Mouse (Mus musculus) MEL (cell line): ENCODE data around the gene Six2. TPM values are rescaled to one million over a fixed set of nuclear protein-coding genes. Genes with fewer than 3 reads are reported as not detected.

ENCODE experiments used
- DNase-seq: peaks from one replicate; pipeline ENCODE4 v3.0.0; 2011; ENCODE audit warnings: low read depth, low spot score
- H3K27ac ChIP-seq: 2 replicates; pipeline ENCODE4 v1.5.1; 2012; ENCODE audit warnings: low read depth, mild to moderate bottlenecking, control low read depth, low read length, moderate library complexity; ENCODE audit not compliant: control insufficient read depth
- H3K27me3 ChIP-seq, 2 experiments: fragments of 150-350 bp in 1 of 2; sonication (generic) in 1 of 2; 2 replicates each; pipeline ENCODE4 v1.6.1; 2012; ENCODE audit warnings: low read length in 2 of 2, mild to moderate bottlenecking in 2 of 2, improper control_type of control experiment in 1 of 2, moderate library complexity in 1 of 2; ENCODE audit not compliant: insufficient read depth in 2 of 2, control insufficient read depth in 1 of 2
- H3K36me3 ChIP-seq, 2 experiments: 2 replicates each; pipeline ENCODE4 v1.6.1; 2012 to 2014; ENCODE audit warnings: low read length in 2 of 2, improper control_type of control experiment in 1 of 2, inconsistent platforms in 1 of 2, mild to moderate bottlenecking in 1 of 2; ENCODE audit not compliant: insufficient read depth in 2 of 2, control insufficient read depth in 1 of 2
- H3K4me1 ChIP-seq, 2 experiments: fragments of 150-350 bp in 1 of 2; sonication (generic) in 1 of 2; 2 replicates each; pipeline ENCODE4 v1.6.1; 2012; ENCODE audit warnings: low read length in 2 of 2, improper control_type of control experiment in 1 of 2, mild to moderate bottlenecking in 1 of 2; ENCODE audit not compliant: insufficient read depth in 2 of 2, control insufficient read depth in 1 of 2
- H3K4me3 ChIP-seq, 2 experiments: fragments of 150-350 bp in 1 of 2; sonication (generic) in 1 of 2; 2 replicates each; pipeline ENCODE4 v1.5.1; 2012; ENCODE audit warnings: low read depth in 2 of 2, low read length in 2 of 2, mild to moderate bottlenecking in 2 of 2, moderate library complexity in 2 of 2, control low read depth in 1 of 2, improper control_type of control experiment in 1 of 2; ENCODE audit not compliant: control insufficient read depth in 1 of 2, insufficient read depth in 1 of 2
- H3K79me2 ChIP-seq: 2 replicates; pipeline ENCODE4 v1.6.1; 2012; ENCODE audit warnings: mild to moderate bottlenecking, low read length, moderate library complexity; ENCODE audit not compliant: control insufficient read depth, poor library complexity, insufficient read depth
- H3K9ac ChIP-seq: 2 replicates; pipeline ENCODE4 v1.6.1; 2012; ENCODE audit warnings: low read depth, mild to moderate bottlenecking, control low read depth, low read length, moderate library complexity; ENCODE audit not compliant: control insufficient read depth, poor library complexity, severe bottlenecking
- H3K9me3 ChIP-seq: fragments of 150-350 bp; sonication (generic); replicated peaks from 2 replicates; pipeline ENCODE4 v1.6.1; 2012; ENCODE audit warnings: mild to moderate bottlenecking, low read length, improper control_type of control experiment, moderate library complexity; ENCODE audit not compliant: insufficient read depth
- BHLHE40 ChIP-seq: IDR thresholded peaks from 2 replicates; pipeline ENCODE4 v1.6.1; 2012; ENCODE audit warnings: low read depth, mild to moderate bottlenecking, inconsistent platforms, low read length, improper control_type of control experiment, borderline replicate concordance
- CHD1 ChIP-seq: IDR thresholded peaks from 2 replicates; pipeline ENCODE4 v1.6.1; 2012; ENCODE audit warnings: low read depth, mild to moderate bottlenecking, inconsistent platforms, low read length, improper control_type of control experiment
- CHD2 ChIP-seq: IDR thresholded peaks from 2 replicates; pipeline ENCODE4 v1.6.1; 2011; ENCODE audit warnings: low read length, improper control_type of control experiment
- CTCF ChIP-seq, 3 experiments: IDR thresholded peaks in 2 of 3; conservative IDR thresholded peaks in 1 of 3; 2 replicates each; pipeline ENCODE4 v1.5.1; 2011 to 2012; ENCODE audit warnings: low read length in 3 of 3, low read depth in 2 of 3, mild to moderate bottlenecking in 2 of 3, improper control_type of control experiment in 1 of 3, inconsistent platforms in 1 of 3, mixed read lengths in 1 of 3, moderate library complexity in 1 of 3; ENCODE audit not compliant: control insufficient read depth in 1 of 3, insufficient read depth in 1 of 3, poor library complexity in 1 of 3, severe bottlenecking in 1 of 3
- E2F4 ChIP-seq: IDR thresholded peaks from 2 replicates; pipeline ENCODE4 v1.6.1; 2011; ENCODE audit warnings: low read depth, low read length, improper control_type of control experiment, borderline replicate concordance
- ELF1 ChIP-seq: IDR thresholded peaks from 2 replicates; pipeline ENCODE4 v1.6.1; 2014; ENCODE audit warnings: low read depth, mild to moderate bottlenecking, inconsistent platforms, low read length, improper control_type of control experiment, moderate library complexity
- EP300 ChIP-seq, 2 experiments: IDR thresholded peaks; 2 replicates each; pipeline ENCODE4 v1.6.1; 2011; ENCODE audit warnings: improper control_type of control experiment in 2 of 2, low read length in 2 of 2, low read depth in 1 of 2, mild to moderate bottlenecking in 1 of 2
- ETS1 ChIP-seq: IDR thresholded peaks from 2 replicates; pipeline ENCODE4 v1.6.1; 2012; ENCODE audit warnings: low read depth, mild to moderate bottlenecking, inconsistent platforms, low read length, improper control_type of control experiment, moderate library complexity
- GATA1 ChIP-seq: IDR thresholded peaks from 2 replicates; pipeline ENCODE4 v1.6.1; 2011; ENCODE audit warnings: low read depth, low read length, improper control_type of control experiment
- HCFC1 ChIP-seq: IDR thresholded peaks from 2 replicates; pipeline ENCODE4 v1.6.1; 2012; ENCODE audit warnings: low read depth, mild to moderate bottlenecking, inconsistent platforms, low read length, improper control_type of control experiment, moderate library complexity
- JUND ChIP-seq: IDR thresholded peaks from 2 replicates; pipeline ENCODE4 v1.6.1; 2011; ENCODE audit warnings: low read depth, mild to moderate bottlenecking, improper control_type of control experiment, low read length
- KAT2A ChIP-seq: conservative IDR thresholded peaks from 2 replicates; pipeline ENCODE4 v1.6.1; 2012; ENCODE audit warnings: low read depth, low read length, improper control_type of control experiment, inconsistent platforms
- MAFK ChIP-seq: IDR thresholded peaks from 2 replicates; pipeline ENCODE4 v1.6.1; 2011; ENCODE audit warnings: low read depth, mild to moderate bottlenecking, low read length, improper control_type of control experiment, borderline replicate concordance
- MAX ChIP-seq: IDR thresholded peaks from 2 replicates; pipeline ENCODE4 v1.6.1; 2011; ENCODE audit warnings: low read length, improper control_type of control experiment
- MAZ ChIP-seq: IDR thresholded peaks from 2 replicates; pipeline ENCODE4 v1.6.1; 2012; ENCODE audit warnings: low read depth, mild to moderate bottlenecking, inconsistent platforms, low read length, improper control_type of control experiment
- MXI1 ChIP-seq: IDR thresholded peaks from 2 replicates; pipeline ENCODE4 v1.6.1; 2011; ENCODE audit warnings: mild to moderate bottlenecking, low read depth, low read length, improper control_type of control experiment
- MYB ChIP-seq: IDR thresholded peaks from 2 replicates; pipeline ENCODE4 v1.6.1; 2011; ENCODE audit warnings: mild to moderate bottlenecking, low read depth, low read length, improper control_type of control experiment
- MYC ChIP-seq: IDR thresholded peaks from 2 replicates; pipeline ENCODE4 v1.6.1; 2011; ENCODE audit warnings: low read depth, mild to moderate bottlenecking, low read length, improper control_type of control experiment, moderate library complexity
- NELFE ChIP-seq: IDR thresholded peaks from 2 replicates; pipeline ENCODE4 v1.6.1; 2011; ENCODE audit warnings: low read depth, low read length, improper control_type of control experiment
- NRF1 ChIP-seq: IDR thresholded peaks from 2 replicates; pipeline ENCODE4 v1.6.1; 2014; ENCODE audit warnings: low read depth, mild to moderate bottlenecking, inconsistent platforms, low read length, improper control_type of control experiment, moderate library complexity; ENCODE audit not compliant: poor library complexity, insufficient read depth, severe bottlenecking
- POLR2AphosphoS5 ChIP-seq: IDR thresholded peaks from 2 replicates; pipeline ENCODE4 v1.6.1; 2012; ENCODE audit warnings: low read depth, borderline replicate concordance, mild to moderate bottlenecking, inconsistent platforms, low read length, moderate library complexity, mixed read lengths
- RAD21 ChIP-seq: IDR thresholded peaks from 2 replicates; pipeline ENCODE4 v1.6.1; 2011; ENCODE audit warnings: mild to moderate bottlenecking, low read depth, low read length, improper control_type of control experiment
- SIN3A ChIP-seq: IDR thresholded peaks from 2 replicates; pipeline ENCODE4 v1.6.1; 2012; ENCODE audit warnings: low read length, improper control_type of control experiment, inconsistent platforms
- SMC3 ChIP-seq: IDR thresholded peaks from 2 replicates; pipeline ENCODE4 v1.6.1; 2011; ENCODE audit warnings: low read depth, low read length, improper control_type of control experiment
- TBP ChIP-seq: IDR thresholded peaks from 2 replicates; pipeline ENCODE4 v1.8.0; 2011; ENCODE audit warnings: low read depth, low read length, improper control_type of control experiment
- UBTF ChIP-seq: IDR thresholded peaks from 2 replicates; pipeline ENCODE4 v1.6.1; 2012; ENCODE audit warnings: low read depth, mild to moderate bottlenecking, inconsistent platforms, low read length, improper control_type of control experiment, moderate library complexity, borderline replicate concordance; ENCODE audit not compliant: insufficient read depth
- ZC3H11A ChIP-seq: IDR thresholded peaks from 2 replicates; pipeline ENCODE4 v1.6.1; 2012; ENCODE audit warnings: low read depth, mild to moderate bottlenecking, inconsistent platforms, low read length, improper control_type of control experiment
- ZKSCAN1 ChIP-seq: IDR thresholded peaks from 2 replicates; pipeline ENCODE4 v1.6.1; 2012; ENCODE audit warnings: low read depth, mild to moderate bottlenecking, inconsistent platforms, low read length, improper control_type of control experiment, moderate library complexity
- ZMIZ1 ChIP-seq: IDR thresholded peaks from 2 replicates; pipeline ENCODE4 v1.6.1; 2012; ENCODE audit warnings: low read depth, mild to moderate bottlenecking, inconsistent platforms, low read length, improper control_type of control experiment, moderate library complexity
- ZNF384 ChIP-seq: IDR thresholded peaks from 2 replicates; pipeline ENCODE4 v1.6.1; 2012; ENCODE audit warnings: low read depth, mild to moderate bottlenecking, inconsistent platforms, low read length, improper control_type of control experiment
- polyA plus RNA-seq, 2 experiments: library from polyadenylated mRNA; stranded (reverse) in 1 of 2; unstranded in 1 of 2; fragments of >175 nt in 1 of 2; fragments of >200 nt in 1 of 2; gene quantifications; 2 replicates each; pipeline versions ENCODE4 v1.2.1 to v1.2.4; 2012; ENCODE audit warnings: low replicate concordance in 2 of 2, low read depth in 1 of 2; ENCODE audit not compliant: insufficient read length in 2 of 2, insufficient read depth in 1 of 2, missing spikeins in 1 of 2
- total RNA-seq: library from RNA; depleted of rRNA; stranded (reverse); fragments of 300-350 nt; gene quantifications from 2 replicates; pipeline ENCODE4 v1.2.3, GENCODE M21; 2012

Gene Six2
- total and polyA plus RNA-seq, 3 experiments, result 6.4 to 81.4 TPM; not detected in 1

GRCm38 (mm10) chr17:85645718-85646665 lies 42.1 kb downstream of the Six2 start:
- Histone ChIP-seq H3K79me2 (no peaks in the 10 kb centered on the region), H3K27me3 (no peaks in the 10 kb centered on the region; a peak in 2 of 4 replicates), H3K27ac (no peak overlapping the region), H3K4me1 (no peaks in the 10 kb centered on the region), H3K4me3 (no peak overlapping the region), H3K9me3 (no peaks in the 10 kb centered on the region)
- TF ChIP-seq MYC (no peak), KAT2A (no peak), NELFE (no peak), NRF1 (no peak), UBTF (no peak), MYB (no peak), CHD1 (no peak), ZMIZ1 (no peak), SMC3 (peak; percentile 34), MAZ (no peak), ZC3H11A (no peak), SIN3A (no peak), JUND (no peak), ETS1 (no peak), MXI1 (no peak), CTCF (IDR thresholded peaks at IDR 0.05 in 2 of 3, conservative IDR thresholded peaks at IDR 0.05 in 1 of 3; ENCODE audit: control insufficient read depth in 1 of 3, insufficient read depth in 1 of 3, low read depth in 2 of 3, low read length in 3 of 3, poor library complexity in 1 of 3, severe bottlenecking in 1 of 3) (peak in 2 of 3 experiments; percentile 34 to 47; a peak in 5 of 6 replicates)
- TF ChIP-seq, all 39 proteins: peak for 2
- DNase-seq, result peak; percentile 31
- no peak overlapping the region for H3K9ac ChIP-seq
- H3K36me3 ChIP-seq, result no peaks in the 10 kb centered on the region

- H3K79me2 ChIP-seq, result no peaks in the 10 kb centered on the region
- no peaks in the 10 kb centered on the region for H3K9me3 ChIP-seq
- H3K27ac ChIP-seq, result no peak overlapping the region
- no peak overlapping the region for H3K4me3 ChIP-seq
- no peaks in the 10 kb centered on the region; a peak in 2 of 4 replicates for H3K27me3 ChIP-seq
- H3K9ac ChIP-seq, result no peak overlapping the region
- DNase-seq, result no peak
- H3K36me3 ChIP-seq, result no peaks in the 10 kb centered on the region
- H3K4me1 ChIP-seq, result no peaks in the 10 kb centered on the region
- TF ChIP-seq GATA1, result no peak
- TF ChIP-seq ZMIZ1, result no peak
- TF ChIP-seq CHD2, result no peak
- no peak for TF ChIP-seq ZKSCAN1
- no peak for TF ChIP-seq MAFK
- TF ChIP-seq MYC, result no peak
- TF ChIP-seq EP300 (IDR thresholded peaks at IDR 0.05; ENCODE audit: low read depth in 1 of 2, low read length in 2 of 2), result no peak
- no peak for TF ChIP-seq TBP
- no peak for TF ChIP-seq CHD1
- TF ChIP-seq SIN3A, result no peak
- TF ChIP-seq MAX, result no peak
- no peak for TF ChIP-seq ZNF384
- no peak for TF ChIP-seq RAD21
- no peak for TF ChIP-seq HCFC1
- no peak for TF ChIP-seq POLR2AphosphoS5
- TF ChIP-seq E2F4, result no peak
- TF ChIP-seq BHLHE40, result no peak
- no peak for TF ChIP-seq NRF1
- TF ChIP-seq ELF1, result no peak
- TF ChIP-seq MXI1, result no peak
Observed at GRCm38 (mm10) chr17:85645312-85645711, 42.8 kb downstream of the Six2 start.
